Comparison of ENCODE assay signal across 9 mouse cellular contexts in genomic region chrX:71664688-71665026, GRCm38 (mm10). TPM values are rescaled to one million over a fixed set of nuclear protein-coding genes. Genes with fewer than 3 reads are reported as not detected.
DNase-seq lines count a peak whose midpoint lies in the region; ATAC-seq and TF ChIP-seq lines count a peak whose summit lies in the region.
"Had no signal": no experiment of that assay in that cellular context is flagged by ENCODE, and none has a peak within 500 bp of the region (broad histone marks: within the 10 kb centered on the region; RNA-seq: fewer than 3 reads in every experiment).

No protein-coding gene starts in this region.

- peak overlapping the region; percentile 9; the same call in 1 of the 2 replicates for H3K4me3 ChIP-seq in left cerebral cortex, adult 2 months
- peak overlapping the region; percentile 44 for H3K4me3 ChIP-seq in embryonic facial prominence, embryonic 14.5 days (ENCODE audit: low read depth, low read length)
- H3K4me3 ChIP-seq in limb, embryonic 10.5 days: peak overlapping the region; percentile 49
- peak overlapping the region; percentile 33 for H3K4me3 ChIP-seq in neural tube, embryonic 14.5 days (ENCODE audit: low read depth, low read length)
- no peak overlapping the region for H3K4me3 ChIP-seq in cerebellum, adult 2 months (replicated peaks; ENCODE audit: insufficient read depth, low read depth, low read length)

- no peak for TF ChIP-seq POLR2A in cerebellum, adult 2 months (IDR thresholded peaks at IDR 0.05; ENCODE audit: borderline replicate concordance, insufficient read depth, low read length)

- peaks cover 85% of the 10 kb centered on the region for H3K27me3 ChIP-seq in embryonic facial prominence, embryonic 14.5 days (replicated peaks; ENCODE audit: control insufficient read depth, insufficient read depth, low read length)
- peaks cover 100% of the 10 kb centered on the region for H3K27me3 ChIP-seq in limb, embryonic 10.5 days (ENCODE audit: low read depth, poor library complexity, severe bottlenecking)
- peaks cover 6% of the 10 kb centered on the region for H3K27me3 ChIP-seq in neural tube, embryonic 14.5 days (ENCODE audit: control insufficient read depth, insufficient read depth, low read length)
- H3K27me3 ChIP-seq in cerebellum, adult 2 months (ENCODE audit: control insufficient read depth, insufficient read depth, low read length): peaks cover 8% of the 10 kb centered on the region; the same call in 1 of the 2 replicates

- intact Hi-C loops in left cerebral cortex, adult 2 months (cut with DNase I): no loop called here

- H3K9ac ChIP-seq in embryonic facial prominence, embryonic 14.5 days (ENCODE audit: low read depth, low read length): 0 out of 2 replicates have a peak overlapping the region, but pooled peaks have one; percentile 34
- H3K9ac ChIP-seq in neural tube, embryonic 14.5 days (replicated peaks; ENCODE audit: low read depth, low read length): no peak overlapping the region

- no peak overlapping the region for H3K27ac ChIP-seq in left cerebral cortex, adult 2 months
- no peak overlapping the region for H3K27ac ChIP-seq in embryonic facial prominence, embryonic 14.5 days (replicated peaks; ENCODE audit: low read depth, low read length)
- no peak overlapping the region for H3K27ac ChIP-seq in limb, embryonic 10.5 days
- H3K27ac ChIP-seq in neural tube, embryonic 14.5 days (ENCODE audit: low read depth, low read length): no peak overlapping the region
- no peak overlapping the region for H3K27ac ChIP-seq in cerebellum, adult 2 months (ENCODE audit: insufficient read depth, low read length)

- H3K4me2 ChIP-seq in embryonic facial prominence, embryonic 14.5 days (ENCODE audit: low read depth, low read length): peak overlapping the region; percentile 62
- peak overlapping the region; percentile 63 for H3K4me2 ChIP-seq in neural tube, embryonic 14.5 days (ENCODE audit: low read depth, low read length)

- ATAC-seq in embryonic facial prominence, embryonic 14.5 days (ENCODE audit: low read depth): 0 out of 2 replicates have a peak, but pooled peaks have one; percentile 18
- ATAC-seq in neural tube, embryonic 14.5 days (ENCODE audit: low read depth): peak; percentile 18; the same call in 1 of the 2 replicates
- ATAC-seq in inflammation-experienced regulatory T-cells, adult 6 months: no peak

- H3K36me3 ChIP-seq in embryonic facial prominence, embryonic 14.5 days (ENCODE audit: control insufficient read depth, insufficient read depth, low read length): no peaks in the 10 kb centered on the region
- no peaks in the 10 kb centered on the region for H3K36me3 ChIP-seq in limb, embryonic 10.5 days
- no peaks in the 10 kb centered on the region for H3K36me3 ChIP-seq in neural tube, embryonic 14.5 days (ENCODE audit: control insufficient read depth, insufficient read depth, low read length)

- DNase-seq in left cerebral cortex, adult 2 months (ENCODE audit: extremely low spot score in 1 of 2, low spot score in 2 of 2): no peak
- no peak for DNase-seq in left cerebral cortex, adult 9 months (ENCODE audit: low spot score in 2 of 2)
- no peak for DNase-seq in embryonic facial prominence, embryonic 14.5 days (ENCODE audit: low spot score)
- DNase-seq in limb, embryonic 10.5 days (ENCODE audit: low spot score): peak; percentile 48
- DNase-seq in urinary bladder, postnatal 10 days (ENCODE audit: low spot score): no peak
- DNase-seq in cerebellum, adult 2 months: no peak

- H3K9me3 ChIP-seq in embryonic facial prominence, embryonic 14.5 days (ENCODE audit: control insufficient read depth, low read length): peaks cover 10% of the 10 kb centered on the region
- peaks cover 5% of the 10 kb centered on the region; the same call in 1 of the 2 replicates for H3K9me3 ChIP-seq in limb, embryonic 10.5 days (replicated peaks)
- H3K9me3 ChIP-seq in neural tube, embryonic 14.5 days (ENCODE audit: control insufficient read depth, low read length): peaks cover 5% of the 10 kb centered on the region

- H3K4me1 ChIP-seq in embryonic facial prominence, embryonic 14.5 days (ENCODE audit: control insufficient read depth, insufficient read depth, low read length): no peaks in the 10 kb centered on the region
- 0 out of 2 replicates have a peak, but pooled peaks cover 2% of the 10 kb centered on the region for H3K4me1 ChIP-seq in limb, embryonic 10.5 days
- H3K4me1 ChIP-seq in neural tube, embryonic 14.5 days (ENCODE audit: control insufficient read depth, insufficient read depth, low read length): no peaks in the 10 kb centered on the region
- no peaks in the 10 kb centered on the region for H3K4me1 ChIP-seq in cerebellum, adult 2 months (ENCODE audit: control insufficient read depth, insufficient read depth, low read length)

- TF ChIP-seq CTCF in left cerebral cortex, adult 2 months (IDR thresholded peaks at IDR 0.05): no peak
- no peak for TF ChIP-seq CTCF in cerebellum, adult 2 months (IDR thresholded peaks at IDR 0.05; ENCODE audit: borderline replicate concordance, insufficient read depth, low read depth, low read length)

- WGBS in embryonic facial prominence, embryonic 14.5 days: 23% methylated on average over 15 of the region's 15 CpGs
- 14% methylated on average over 15 of the region's 15 CpGs for WGBS in limb, embryonic 10.5 days
- WGBS in neural tube, embryonic 14.5 days: 11% methylated on average over 13 of the region's 15 CpGs
- 11% methylated on average over 15 of the region's 15 CpGs for WGBS in cerebellum, adult 2 months

RNA-seq across cellular contexts. Expression of gene Gpr50, which starts 1.2 kb away (rescaled TPM):
- total RNA-seq in left cerebral cortex, adult 2 months (2021): under 1 TPM; 0.34 to 0.37 TPM
- 1.6 and 1.9 TPM in 2 replicates for polyA plus RNA-seq in embryonic facial prominence, embryonic 14.5 days (2014; fragmentation: Nextera tagmentation; extraction: Ambion mirVana)
- 0.16 and 3.5 TPM in 2 replicates for polyA plus RNA-seq in limb, embryonic 10.5 days (2016; fragmentation: Nextera tagmentation; extraction: Ambion mirVana)
- polyA plus RNA-seq in neural tube, embryonic 14.5 days (2014; fragmentation: Nextera tagmentation; extraction: Ambion mirVana): 0.60 and 0.72 TPM in 2 replicates
- polyA plus RNA-seq in inflammation-experienced regulatory T-cells, adult 6 months (2017; shearing (Covaris generic)): not detected
- polyA plus RNA-seq in cerebellum, adult 2 months (2012; rRNA removed): 0.25 and 0.29 TPM in 2 replicates
- total RNA-seq: layer of hippocampus, postnatal 25 days had no signal
